Mouse (Mus musculus) spleen, adult 18-20 months (tissue): ENCODE data around the gene Galnt15.
"Not testable (repeated sequence)": the region's sequence is repeated elsewhere in the genome, so short reads cannot be mapped to it uniquely, and the experiment has no call there.

Source experiments
- DNase-seq, 2 experiments: peaks; one replicate each; pipeline ENCODE4 v3.0.0; 2022; ENCODE audit warnings: mixed read lengths in 2 of 2

The Galnt15 gene

DNA sequence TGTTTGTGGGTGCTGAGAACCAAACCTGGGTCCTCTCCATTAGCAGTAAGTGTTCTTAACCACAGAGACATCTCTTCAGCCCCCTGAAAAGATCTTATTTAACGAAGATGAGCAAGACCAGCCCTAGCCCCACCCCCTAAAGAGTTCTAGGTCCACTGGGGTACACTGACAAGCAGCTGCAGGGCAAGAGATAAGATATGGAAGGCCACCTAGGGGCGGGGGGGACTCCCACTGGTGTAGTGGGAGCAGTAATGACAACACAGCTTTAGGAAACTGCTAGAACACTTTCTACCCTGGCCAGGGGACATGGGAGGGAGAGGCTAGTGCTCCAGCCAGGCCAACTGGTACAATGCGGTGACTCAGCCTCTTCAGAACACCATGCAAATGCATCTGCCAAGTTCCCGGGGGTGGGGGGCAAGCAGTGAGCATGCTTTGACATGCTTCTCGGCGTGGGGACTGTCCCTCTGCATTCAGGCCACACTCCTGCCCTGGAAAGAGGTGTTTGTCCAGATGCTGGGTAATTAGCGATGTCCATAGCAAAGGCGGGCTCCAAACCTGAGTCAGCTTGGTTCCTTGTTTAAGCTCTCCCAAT is 9.0 kb downstream of the Galnt15 start:
- DNase-seq, result no peak

GRCm38 (mm10) chr14:32042108-32042507 is 13.3 kb downstream of the Galnt15 start:
- DNase-seq, result no peak

DNA sequence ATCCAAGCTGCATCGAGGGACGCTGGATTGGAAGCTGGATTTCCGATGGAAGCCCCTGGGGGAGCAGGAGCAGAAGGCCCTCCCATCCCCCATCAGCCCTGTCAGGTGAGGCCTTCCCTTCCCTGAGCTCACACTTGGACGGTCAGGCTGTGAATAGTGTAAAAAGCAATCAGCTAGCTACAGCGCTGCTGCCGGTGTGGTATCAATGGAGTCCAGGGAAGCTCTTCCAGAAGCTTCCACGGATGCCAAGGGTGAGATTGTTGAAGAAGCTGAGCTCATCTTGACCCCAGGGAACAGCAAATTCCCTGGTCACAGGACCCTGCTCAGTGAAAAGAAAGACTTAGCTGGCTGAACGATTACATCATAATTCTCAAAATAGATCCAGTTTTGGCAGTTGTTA is 17.6 kb downstream of the Galnt15 start:
- DNase-seq, result no peak

DNA sequence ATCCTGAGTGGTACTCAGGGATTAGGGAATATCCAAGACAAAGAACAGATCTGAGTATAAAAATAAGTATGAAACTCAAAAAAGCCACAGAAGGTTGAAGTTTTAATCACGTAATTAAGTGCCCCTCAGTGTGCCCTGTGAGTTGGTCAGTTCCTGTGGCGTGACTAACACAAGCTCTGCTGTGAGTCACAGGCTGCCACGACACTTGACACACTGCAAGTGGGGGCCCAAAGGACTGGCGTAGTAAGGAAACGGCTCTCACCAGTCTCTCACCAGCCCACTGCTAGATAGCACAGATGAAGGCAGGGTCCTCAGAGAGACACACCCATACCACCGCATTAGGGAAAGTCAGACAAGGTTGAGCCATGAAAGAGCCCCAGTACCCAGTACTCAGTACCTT is 21.4 kb downstream of the Galnt15 start:
- no peak for DNase-seq

- DNase-seq, result no peak
Measured at GRCm38 (mm10) chr14:32053895-32054294, 25.1 kb downstream of the Galnt15 start.

- DNase-seq, result no peak
Measured at GRCm38 (mm10) chr14:32054788-32055187, 26.0 kb downstream of the Galnt15 start.

GRCm38 (mm10) chr14:32055781-32056180 is 27.0 kb downstream of the Galnt15 start:
- no peak for DNase-seq

DNA sequence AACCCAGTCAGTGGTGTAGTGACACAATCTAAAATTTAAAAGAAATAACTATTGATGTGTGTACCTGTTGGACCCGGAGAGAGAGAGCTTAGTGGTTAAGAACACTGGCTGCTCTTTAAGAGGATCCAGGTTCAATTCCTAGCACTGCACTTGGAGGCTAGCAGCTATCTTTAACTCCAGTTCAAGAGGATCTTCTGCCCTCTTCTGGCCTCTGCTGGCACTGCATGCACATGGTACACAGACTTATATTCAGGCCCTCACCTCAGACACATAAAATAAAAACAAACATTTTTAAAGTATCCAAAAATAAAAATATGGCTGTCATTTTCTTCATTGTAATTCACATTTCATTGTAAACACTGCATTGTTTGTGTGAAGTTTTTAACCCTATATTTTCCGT is 27.9 kb downstream of the Galnt15 start:
- DNase-seq, result no peak

DNA sequence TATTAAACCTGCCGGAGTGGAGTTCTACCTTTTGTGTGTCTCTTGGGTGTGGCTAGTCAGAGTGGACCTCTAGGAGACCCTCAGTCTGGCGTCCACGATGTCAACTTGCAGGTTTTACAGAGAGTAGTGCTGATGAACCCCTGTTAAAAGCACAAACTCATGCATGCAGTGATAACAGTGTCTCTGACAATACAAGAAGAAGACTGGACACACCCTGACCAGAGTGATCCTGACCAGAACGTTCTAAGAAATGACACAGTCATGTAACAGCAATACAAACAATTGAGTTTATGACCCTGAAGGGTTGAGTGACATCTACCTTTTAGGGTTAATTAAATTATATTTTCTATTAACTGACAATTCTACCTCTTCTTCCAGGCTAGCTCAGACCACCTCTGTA is 28.9 kb downstream of the Galnt15 start:
- DNase-seq, result no peak

DNA sequence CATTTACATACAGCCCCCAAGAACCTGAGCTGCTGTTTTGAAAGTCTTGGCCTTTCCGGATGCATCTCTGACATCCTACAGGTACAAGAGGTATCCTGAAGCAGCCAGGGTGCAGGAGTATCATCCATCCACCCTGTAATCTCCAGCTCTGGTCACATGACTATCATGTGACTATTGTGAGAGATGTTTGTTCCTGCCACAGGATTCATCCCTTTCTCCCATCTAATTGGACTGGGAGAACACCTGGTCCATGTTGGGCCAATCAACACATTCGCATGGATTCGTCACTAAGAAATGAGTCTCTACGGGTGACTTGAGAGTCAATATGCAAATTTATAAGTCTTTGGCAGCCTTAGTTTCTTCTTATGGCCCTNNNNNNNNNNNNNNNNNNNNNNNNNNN is 32.6 kb downstream of the Galnt15 start:
- DNase-seq, result no peak

DNA sequence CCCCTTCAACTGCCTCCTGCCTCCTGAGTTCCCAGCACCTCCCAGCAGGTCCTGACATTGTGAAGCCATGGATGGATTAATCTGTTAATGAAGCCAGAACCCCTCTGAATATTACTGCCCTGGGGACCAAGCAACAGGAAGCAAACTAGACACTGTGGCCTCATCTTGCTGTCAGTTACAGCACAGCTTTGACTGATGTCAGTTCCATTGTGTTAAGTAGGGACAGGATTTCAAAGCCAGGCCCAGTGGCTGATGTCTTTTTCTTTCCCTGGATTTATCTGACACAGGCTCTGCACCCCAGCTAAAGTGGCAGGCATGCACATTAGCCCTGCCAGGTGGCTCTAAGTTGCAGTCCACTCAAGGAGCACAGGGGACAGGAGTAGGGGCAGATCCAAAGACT is 44.0 kb downstream of the Galnt15 start:
- DNase-seq, result no peak

DNA sequence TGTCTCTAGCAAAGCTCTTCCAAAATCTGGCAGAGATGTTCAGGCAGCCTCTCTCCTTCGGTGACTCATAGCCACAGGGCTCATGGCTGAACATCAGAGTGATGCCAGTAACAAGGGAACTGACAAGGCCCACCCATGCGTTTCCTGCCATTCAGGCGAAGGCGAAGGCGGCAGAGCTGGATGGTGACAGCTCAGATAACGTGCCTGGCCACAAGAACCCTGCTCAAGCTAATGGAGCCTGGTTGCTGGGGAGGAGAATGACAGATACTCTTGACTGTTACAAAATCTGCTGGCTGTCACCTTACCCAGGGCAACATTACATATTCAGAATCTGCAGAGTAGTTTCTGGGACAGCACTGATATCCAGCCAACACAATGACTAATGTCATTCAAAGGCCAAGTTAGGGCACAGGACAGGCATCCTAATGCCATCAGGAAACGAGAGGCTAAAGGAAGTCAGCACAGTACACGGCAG is 44.5 kb downstream of the Galnt15 start:
- DNase-seq, result no peak

- DNase-seq, result no peak
Measured at GRCm38 (mm10) chr14:32073901-32074300, 45.1 kb downstream of the Galnt15 start.

DNA sequence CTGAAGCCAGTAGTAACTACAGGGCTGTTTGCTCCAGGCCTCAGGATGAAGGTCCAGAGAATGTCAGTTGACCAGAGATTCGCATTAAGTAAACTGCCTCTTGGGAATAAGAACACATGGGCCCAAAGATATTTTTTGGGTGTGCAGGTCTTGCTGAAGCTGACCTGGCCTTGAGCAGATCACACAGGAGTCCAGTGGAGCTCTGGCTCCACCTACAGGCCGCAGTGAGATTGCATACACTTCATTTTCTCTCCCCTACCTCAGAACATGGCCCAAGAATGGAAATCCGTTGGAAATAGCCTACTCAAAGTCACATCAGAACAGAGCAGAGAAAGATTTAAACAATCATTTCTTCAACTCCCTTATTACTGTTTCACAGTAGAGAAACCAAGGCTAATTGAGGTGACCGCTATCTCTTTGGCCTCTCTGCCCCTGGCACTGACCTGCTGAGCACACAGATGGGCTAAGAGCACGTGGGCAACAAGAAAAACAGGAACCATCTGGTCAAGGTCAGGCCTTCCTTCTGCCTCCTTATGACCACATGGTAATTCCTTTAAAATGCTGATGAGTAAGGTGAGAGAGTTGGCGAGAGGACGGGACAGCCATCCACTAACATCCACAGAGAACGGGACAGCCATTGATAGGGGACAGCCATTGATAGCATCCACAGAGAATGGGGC is 48.2 kb downstream of the Galnt15 start:
- peak; percentile 19 to 68 for DNase-seq

- no peak for DNase-seq
Measured at GRCm38 (mm10) chr14:32081026-32081425, 52.2 kb downstream of the Galnt15 start.

GRCm38 (mm10) chr14:32082891-32083290 is 54.1 kb downstream of the Galnt15 start:
- no peak for DNase-seq

DNA sequence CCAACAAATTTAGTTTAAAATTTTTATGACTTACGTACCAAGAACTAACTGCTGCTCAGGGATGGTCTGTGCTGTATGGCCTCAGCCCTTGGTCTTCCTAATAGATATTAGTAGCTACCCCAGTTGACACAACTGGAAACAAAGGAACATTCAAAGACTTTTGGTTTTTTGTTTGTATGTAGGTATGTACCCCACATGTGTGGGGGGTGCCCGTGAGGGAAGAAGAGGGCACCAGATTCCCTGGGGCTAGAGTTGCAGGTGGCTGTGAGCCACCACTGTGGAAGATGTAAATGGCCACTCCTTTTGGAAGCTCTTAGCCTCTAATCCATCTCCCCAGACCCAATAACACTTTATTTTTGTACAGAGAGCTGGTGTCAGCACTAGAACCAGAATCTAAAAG is 54.7 kb downstream of the Galnt15 start:
- DNase-seq, result no peak

DNA sequence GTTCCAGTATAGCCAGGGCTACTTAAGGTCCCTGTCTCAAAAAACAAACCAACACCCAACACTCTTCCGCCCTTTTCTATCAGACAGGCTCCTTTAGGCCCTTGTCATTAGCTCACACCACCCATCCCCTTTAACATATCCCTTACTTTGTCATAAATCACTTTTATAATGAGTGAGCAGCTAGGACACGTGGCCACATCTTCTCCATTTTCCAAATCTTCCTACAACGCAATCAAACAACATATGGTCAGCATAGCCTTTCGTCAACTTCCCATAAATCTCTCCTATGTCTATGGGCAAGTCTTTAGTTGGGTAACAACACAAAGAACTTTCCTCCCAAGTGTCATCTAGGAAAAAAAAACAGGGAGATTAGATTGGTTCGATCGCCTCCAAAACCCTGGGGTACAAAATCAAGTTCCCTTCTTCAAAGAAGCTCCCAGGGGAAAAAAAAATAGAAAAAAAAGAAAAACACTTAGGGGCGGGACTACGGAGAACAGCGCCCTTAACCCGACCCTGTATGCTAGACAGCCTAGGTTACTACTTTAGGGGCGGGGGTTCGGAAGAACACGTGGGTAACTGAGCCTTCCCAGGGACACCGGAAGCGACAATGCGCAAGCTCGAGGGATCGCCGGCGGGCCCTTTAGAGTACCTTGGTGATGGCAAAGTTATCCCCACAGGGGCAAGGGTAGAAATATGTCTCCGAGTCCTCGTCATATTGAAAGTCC is 56.1 kb downstream of the Galnt15 start, which contains the start of gene Oxnad1:
Gene Oxnad1, plus strand, starts transcription at position 614 of the 725 bp plus-strand sequence.
- DNase-seq, result no peak

GRCm38 (mm10) chr14:32085486-32086201 is 56.9 kb downstream of the Galnt15 start, which contains the start of gene Dph3:
TSS of gene Dph3 (minus strand) at chr14:32085729.
- peak; percentile 97 to 98 for DNase-seq

DNA sequence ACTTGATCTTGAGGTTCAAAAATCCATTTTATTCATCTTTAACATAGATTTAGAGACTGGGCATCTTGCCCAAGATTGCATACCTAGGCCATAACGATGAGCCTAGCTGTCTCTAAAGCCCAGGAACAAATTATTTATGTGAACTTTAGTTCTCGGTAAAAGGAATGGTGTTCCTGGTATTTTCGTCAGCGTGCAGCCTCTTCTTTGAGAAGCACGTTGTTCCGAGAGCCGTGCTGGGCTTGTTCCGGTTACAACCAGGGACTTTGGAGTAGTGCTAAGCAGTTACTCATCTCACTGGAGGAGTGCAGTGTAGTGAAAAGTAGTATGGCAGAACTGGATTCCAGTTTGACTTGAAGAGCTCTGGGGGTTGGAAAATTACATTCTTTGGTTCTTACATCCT is 57.4 kb downstream of the Galnt15 start:
- DNase-seq, result no peak

GRCm38 (mm10) chr14:32087584-32088248 is 58.9 kb downstream of the Galnt15 start:
- not testable (repeated sequence) for DNase-seq

- DNase-seq, result no peak
Measured at GRCm38 (mm10) chr14:32091124-32091523, 62.3 kb downstream of the Galnt15 start.

DNA sequence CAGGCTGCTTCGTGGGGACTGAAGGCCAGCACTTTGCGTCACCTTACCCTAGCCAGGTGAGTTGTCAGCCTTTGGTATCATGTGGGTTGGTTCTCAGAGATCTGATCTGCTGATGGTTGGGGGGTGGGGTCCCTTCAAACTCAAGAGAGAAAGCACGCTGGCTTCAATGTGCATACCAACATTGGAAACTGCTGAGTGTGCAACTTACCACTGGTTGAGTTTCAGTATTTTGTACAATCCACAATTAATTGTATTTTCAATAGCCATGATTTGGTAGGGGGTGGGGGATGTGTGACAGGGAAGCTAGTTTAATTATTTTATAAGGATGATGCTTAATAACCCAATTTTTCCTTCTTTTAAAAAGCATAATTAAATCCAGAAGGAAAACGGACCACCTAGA is 62.9 kb downstream of the Galnt15 start:
- DNase-seq, result no peak
